Comparison of ENCODE assay signal across 9 mouse cellular contexts in the genomic region with DNA sequence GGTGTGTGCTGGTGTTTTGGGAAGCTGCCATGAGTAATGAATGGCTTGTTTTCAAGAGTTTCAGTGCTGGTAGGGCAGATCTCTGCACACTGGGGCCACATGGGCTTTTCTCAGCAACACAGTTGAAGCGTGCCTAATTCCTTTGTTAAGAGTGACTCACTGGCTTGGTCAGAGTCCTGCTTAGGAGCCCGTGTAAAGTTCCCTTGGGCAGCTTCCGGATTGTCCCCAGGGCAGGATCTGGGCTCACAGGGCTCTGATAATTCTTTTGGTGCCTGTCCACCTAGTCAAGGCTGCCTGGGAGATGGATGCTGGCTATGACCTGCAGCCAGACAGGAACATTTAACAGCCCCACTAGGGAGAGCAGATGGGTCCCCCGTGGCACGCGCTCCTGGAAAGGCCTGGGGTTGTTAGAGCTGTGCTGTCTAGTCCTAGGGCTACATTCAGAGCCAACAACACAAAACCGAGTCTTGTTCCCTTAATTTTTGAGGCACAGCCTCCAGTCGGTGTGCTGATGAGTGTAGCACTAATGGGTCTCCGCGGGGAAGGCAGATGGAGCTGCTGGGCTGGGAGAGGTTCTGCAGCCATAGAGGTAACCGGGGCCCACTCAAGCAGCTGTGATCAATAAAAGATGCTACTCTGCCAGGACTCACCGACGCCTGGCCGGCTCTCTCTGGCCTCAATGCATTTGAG. TPM values are rescaled to one million over a fixed set of nuclear protein-coding genes. Genes with fewer than 3 reads are reported as not detected.
DNase-seq lines count a peak whose midpoint lies in the region; ATAC-seq and TF ChIP-seq lines count a peak whose summit lies in the region.
"Had no signal": no experiment of that assay in that cellular context is flagged by ENCODE, and none has a peak within 500 bp of the region (broad histone marks: within the 10 kb centered on the region; RNA-seq: fewer than 3 reads in every experiment).

No protein-coding gene starts in this region.

- peaks cover 28% of the 10 kb centered on the region for H3K4me1 ChIP-seq in embryonic facial prominence, embryonic 12.5 days
- H3K4me1 ChIP-seq in heart, postnatal 0 days (ENCODE audit: control insufficient read depth, insufficient read depth) = no peaks in the 10 kb centered on the region
- H3K4me1 ChIP-seq in midbrain, embryonic 12.5 days = peaks cover 32% of the 10 kb centered on the region
- H3K4me1 ChIP-seq: heart, embryonic 15.5 days had no signal

- H3K27ac ChIP-seq in embryonic facial prominence, embryonic 12.5 days = peak overlapping the region; percentile 83
- H3K27ac ChIP-seq in heart, postnatal 0 days (ENCODE audit: low read depth) = no peak overlapping the region
- H3K27ac ChIP-seq in midbrain, embryonic 12.5 days (replicated peaks) = peak overlapping the region; percentile 94
- H3K27ac ChIP-seq: heart, embryonic 15.5 days had no signal

- 0 out of 2 replicates have a peak, but pooled peaks cover 6% of the 10 kb centered on the region for H3K9me3 ChIP-seq in embryonic facial prominence, embryonic 12.5 days
- peaks cover 6% of the 10 kb centered on the region for H3K9me3 ChIP-seq in heart, postnatal 0 days (replicated peaks; ENCODE audit: control insufficient read depth, low read length)
- peaks cover 8% of the 10 kb centered on the region; the same call in 1 of the 2 replicates for H3K9me3 ChIP-seq in midbrain, embryonic 12.5 days
- H3K9me3 ChIP-seq: heart, embryonic 15.5 days had no signal

- no peak for TF ChIP-seq EP300 in heart, postnatal 0 days (IDR thresholded peaks at IDR 0.05; ENCODE audit: low read depth)

- no peak overlapping the region for H3K4me3 ChIP-seq in embryonic facial prominence, embryonic 12.5 days
- H3K4me3 ChIP-seq in heart, postnatal 0 days (ENCODE audit: low read depth, low read length) = no peak overlapping the region
- no peak overlapping the region for H3K4me3 ChIP-seq in midbrain, embryonic 12.5 days
- H3K4me3 ChIP-seq: heart, embryonic 15.5 days had no signal

- no peak overlapping the region for H3K4me2 ChIP-seq in embryonic facial prominence, embryonic 12.5 days (replicated peaks)
- H3K4me2 ChIP-seq in heart, postnatal 0 days (ENCODE audit: low read depth, low read length) = no peak overlapping the region
- H3K4me2 ChIP-seq in midbrain, embryonic 12.5 days (replicated peaks) = peak overlapping the region; percentile 26
- H3K4me2 ChIP-seq: heart, embryonic 15.5 days had no signal

- DNase-seq in right cerebral cortex, adult 2 months (ENCODE audit: low spot score in 2 of 2) = peak; percentile 25 to 30
- DNase-seq in right cerebral cortex, postnatal 25 days = no peak
- peak; percentile 6 for DNase-seq in heart, postnatal 0 days (ENCODE audit: low spot score)
- DNase-seq in kidney, postnatal 25 days = peak; percentile 54 to 78
- no peak for DNase-seq in thymus, postnatal 25 days

- TF ChIP-seq CTCF in heart, postnatal 0 days (IDR thresholded peaks at IDR 0.05; ENCODE audit: low read depth) = no peak

- peaks cover 23% of the 10 kb centered on the region for H3K36me3 ChIP-seq in embryonic facial prominence, embryonic 12.5 days
- peaks cover 21% of the 10 kb centered on the region for H3K36me3 ChIP-seq in heart, postnatal 0 days (replicated peaks; ENCODE audit: control insufficient read depth, insufficient read depth, low read length)
- H3K36me3 ChIP-seq in midbrain, embryonic 12.5 days = peaks cover 17% of the 10 kb centered on the region

- H3K27me3 ChIP-seq in embryonic facial prominence, embryonic 12.5 days = no peaks in the 10 kb centered on the region
- H3K27me3 ChIP-seq in heart, postnatal 0 days (ENCODE audit: control insufficient read depth, insufficient read depth, low read length) = no peaks in the 10 kb centered on the region
- H3K27me3 ChIP-seq in midbrain, embryonic 12.5 days = no peaks in the 10 kb centered on the region
- H3K27me3 ChIP-seq: heart, embryonic 15.5 days had no signal

- 23% methylated on average over 14 of the region's 14 CpGs for whole genome bisulfite sequencing in embryonic facial prominence, embryonic 12.5 days
- 68% methylated on average over 14 of the region's 14 CpGs for WGBS in heart, postnatal 0 days
- 23% methylated on average over 14 of the region's 14 CpGs for WGBS in midbrain, embryonic 12.5 days

- peak; percentile 77 for ATAC-seq in embryonic facial prominence, embryonic 12.5 days (ENCODE audit: insufficient number of reproducible peaks, insufficient read depth, low FRiP score, low TSS enrichment)
- ATAC-seq in heart, postnatal 0 days (ENCODE audit: insufficient read depth, low read depth) = peak; percentile 41; the same call in 1 of the 2 replicates
- ATAC-seq in midbrain, embryonic 12.5 days (ENCODE audit: low FRiP score, low read depth) = peak; percentile 76
- ATAC-seq in CD4-positive, CD25-positive, alpha-beta regulatory T cell, adult 4 months = no peak

- 0 out of 2 replicates have a peak overlapping the region, but pooled peaks have one; percentile 19 for H3K9ac ChIP-seq in embryonic facial prominence, embryonic 12.5 days
- H3K9ac ChIP-seq in heart, postnatal 0 days (replicated peaks; ENCODE audit: low read depth, low read length) = no peak overlapping the region
- H3K9ac ChIP-seq in midbrain, embryonic 12.5 days (replicated peaks) = peak overlapping the region; percentile 28
- H3K9ac ChIP-seq: heart, embryonic 15.5 days had no signal

RNA-seq across cellular contexts. Expression of a gene that starts 27.2 kb away (rescaled TPM):
- polyA plus RNA-seq in embryonic facial prominence, embryonic 12.5 days (2016; fragmentation: Nextera tagmentation; extraction: Ambion mirVana) = 62.6 and 62.9 TPM in 2 replicates
- 29.4 and 43.0 TPM in 2 replicates for total RNA-seq in heart, postnatal 0 days (2014; rRNA removed; ENCODE audit: low replicate concordance)
- 34.9 and 37.1 TPM in 2 replicates for polyA plus RNA-seq in heart, postnatal 0 days (2015; fragmentation: Nextera tagmentation; extraction: Ambion mirVana)
- 57.0 and 59.1 TPM in 2 replicates for polyA plus RNA-seq in midbrain, embryonic 12.5 days (2016; fragmentation: Nextera tagmentation; extraction: Ambion mirVana)
- polyA plus RNA-seq in CD4-positive, CD25-positive, alpha-beta regulatory T cell, adult 4 months (2017; shearing (Covaris generic)) = 10 to 100 TPM; 49.8 to 70.8 TPM

Comparison
In these comparisons a context has a peak if more than half of its experiments do, and no peak if none do; other contexts are left out.
1. DNase-seq: peak in right cerebral cortex, adult 2 months (2 of 2), heart, postnatal 0 days (single experiment) and kidney, postnatal 25 days (2 of 2); none in right cerebral cortex, postnatal 25 days (single experiment) and thymus, postnatal 25 days (single experiment).